Mouse (Mus musculus): ENCODE measurements at regions not wholly inside any gene's neighbourhood (a gene's known extent, or its start where the extent isn't known, plus 50 kb on each side); places are given as distances from the start of the nearest gene placed in this dataset.
A peak's percentile ranks its signal among the peaks of the same experiment; 100 is the strongest.

DNA sequence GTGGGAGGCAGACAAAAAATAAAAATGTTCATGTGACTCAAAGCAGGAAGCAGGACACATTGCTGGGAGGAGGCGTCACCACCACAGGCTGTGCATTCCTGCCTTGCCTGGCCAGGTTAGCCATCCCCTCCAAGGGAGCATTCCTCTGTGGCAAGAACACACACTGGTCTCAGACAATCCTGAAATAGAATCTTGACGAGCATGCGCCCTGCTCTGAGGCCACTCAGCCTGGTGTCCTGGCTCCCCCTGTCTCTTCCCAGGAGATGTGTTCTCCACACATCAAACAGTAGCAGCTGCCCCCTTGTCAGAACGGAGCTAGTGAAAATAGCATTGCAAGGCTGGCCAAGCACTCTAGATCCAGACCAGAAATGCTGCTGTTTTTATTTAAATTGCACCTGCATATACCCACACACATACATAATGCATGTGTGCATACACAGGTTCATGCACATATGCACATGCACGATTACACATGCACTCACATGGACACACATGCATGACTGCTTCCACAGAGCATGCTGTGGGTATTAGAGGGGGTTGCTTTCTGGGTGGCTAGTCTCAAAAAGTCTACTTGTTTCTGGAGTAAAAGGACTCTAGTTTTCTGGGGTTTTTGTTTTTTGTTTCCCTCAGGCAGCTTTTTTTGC is 105.8 kb downstream of the Tomm20 start:
- ATAC-seq (replicated peaks in 1 of 2; ENCODE audit: insufficient read depth in 1 of 2, low FRiP score in 2 of 2, low TSS enrichment in 1 of 2, low read depth in 1 of 2, poor library complexity in 2 of 2, severe bottlenecking in 2 of 2) = peak; percentile 20 to 24; a peak in 3 of 4 replicates

GRCm38 (mm10) chr8:126839039-126839711 is 106.5 kb downstream of the Tomm20 start:
- peak in 1 of 2 experiments; percentile 30; a peak in 2 of 4 replicates for ATAC-seq (replicated peaks in 1 of 2; ENCODE audit: insufficient read depth in 1 of 2, low FRiP score in 2 of 2, low TSS enrichment in 1 of 2, low read depth in 1 of 2, poor library complexity in 2 of 2, severe bottlenecking in 2 of 2)

DNA sequence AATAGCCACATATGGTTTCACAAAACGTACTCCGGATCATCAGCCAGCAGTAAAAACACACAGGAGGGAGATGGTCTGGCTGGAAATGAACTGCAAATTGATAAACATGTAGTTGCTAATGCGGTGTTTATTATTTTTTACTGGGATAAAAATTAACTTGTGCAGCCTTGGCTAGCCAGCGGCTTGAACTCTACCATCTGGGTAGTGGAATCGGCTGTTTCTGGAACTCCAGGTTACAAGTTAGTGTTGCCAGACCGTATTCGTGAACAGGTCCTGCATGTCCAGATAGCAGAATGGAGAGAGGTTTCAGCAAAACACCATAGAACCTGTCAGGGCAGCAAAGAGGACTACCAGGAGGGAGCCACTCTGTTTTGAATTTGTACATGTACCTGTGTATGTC is 107.4 kb downstream of the Tomm20 start:
- ATAC-seq (replicated peaks in 1 of 2; ENCODE audit: insufficient read depth in 1 of 2, low FRiP score in 2 of 2, low TSS enrichment in 1 of 2, low read depth in 1 of 2, poor library complexity in 2 of 2, severe bottlenecking in 2 of 2) = no peak

GRCm38 (mm10) chr8:126837318-126838025 is 108.2 kb downstream of the Tomm20 start:
- ATAC-seq (replicated peaks in 1 of 2; ENCODE audit: insufficient read depth in 1 of 2, low FRiP score in 2 of 2, low TSS enrichment in 1 of 2, low read depth in 1 of 2, poor library complexity in 2 of 2, severe bottlenecking in 2 of 2) = no peak; a peak in 1 of 4 replicates

GRCm38 (mm10) chr8:126835554-126835953 is 110.1 kb downstream of the Tomm20 start:
- ATAC-seq (replicated peaks in 1 of 2; ENCODE audit: insufficient read depth in 1 of 2, low FRiP score in 2 of 2, low TSS enrichment in 1 of 2, low read depth in 1 of 2, poor library complexity in 2 of 2, severe bottlenecking in 2 of 2) = no peak

GRCm38 (mm10) chr8:126833471-126834453 is 111.9 kb downstream of the Tomm20 start:
- 0 out of 4 replicates have a peak, but pooled peaks of 1 of the 2 experiments have one; percentile 0 for ATAC-seq (replicated peaks in 1 of 2; ENCODE audit: insufficient read depth in 1 of 2, low FRiP score in 2 of 2, low TSS enrichment in 1 of 2, low read depth in 1 of 2, poor library complexity in 2 of 2, severe bottlenecking in 2 of 2)

- peak in 1 of 2 experiments; percentile 3; a peak in 1 of 4 replicates for ATAC-seq (replicated peaks in 1 of 2; ENCODE audit: insufficient read depth in 1 of 2, low FRiP score in 2 of 2, low TSS enrichment in 1 of 2, low read depth in 1 of 2, poor library complexity in 2 of 2, severe bottlenecking in 2 of 2)
Observed at GRCm38 (mm10) chr8:126833006-126833405, 112.6 kb downstream of the Tomm20 start.

DNA sequence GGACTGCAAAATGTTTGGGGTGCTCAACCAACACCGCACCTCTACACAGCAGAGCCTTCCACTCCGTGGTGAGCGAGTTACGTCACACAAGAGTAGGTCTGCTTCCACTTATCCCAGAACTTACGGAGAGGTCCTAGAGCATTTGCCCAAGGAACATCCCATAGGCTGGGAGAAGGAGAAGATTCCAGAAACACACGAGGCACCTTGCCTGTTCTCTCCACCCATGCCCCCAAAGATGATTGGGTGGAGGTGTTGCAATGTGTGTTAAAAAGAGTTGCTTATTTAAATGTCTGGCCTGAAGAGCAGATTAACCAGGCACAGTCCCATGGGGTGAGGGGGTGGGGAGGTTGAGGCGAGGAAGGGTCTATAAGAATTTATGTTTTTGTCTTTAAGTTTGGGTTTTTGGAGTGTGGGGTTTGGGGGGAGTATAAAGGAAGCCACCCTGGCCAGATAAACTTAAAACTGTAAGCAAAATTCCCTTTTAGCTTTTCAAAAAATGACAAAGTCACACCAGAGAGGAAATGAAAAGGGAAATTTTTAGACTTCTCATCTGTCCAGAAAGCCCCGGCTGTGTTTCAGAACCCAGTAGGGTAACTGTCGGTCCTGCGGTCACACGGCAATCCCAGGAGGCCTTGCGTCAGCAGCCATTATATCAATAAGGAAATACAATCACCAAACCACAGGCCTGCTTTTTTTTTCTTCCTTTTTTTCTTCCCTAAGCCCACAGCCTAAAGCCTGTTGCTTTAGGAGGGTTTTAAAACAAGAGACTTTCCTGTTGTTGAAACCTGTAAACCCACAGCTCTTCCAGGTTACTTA is 113.3 kb downstream of the Tomm20 start:
- ATAC-seq (replicated peaks in 1 of 2; ENCODE audit: insufficient read depth in 1 of 2, low FRiP score in 2 of 2, low TSS enrichment in 1 of 2, low read depth in 1 of 2, poor library complexity in 2 of 2, severe bottlenecking in 2 of 2) = peak; percentile 85 to 87

- ATAC-seq (replicated peaks in 1 of 2; ENCODE audit: insufficient read depth in 1 of 2, low FRiP score in 2 of 2, low TSS enrichment in 1 of 2, low read depth in 1 of 2, poor library complexity in 2 of 2, severe bottlenecking in 2 of 2) = no peak
Observed at GRCm38 (mm10) chr8:126831312-126832162, 114.1 kb downstream of the Tomm20 start.

GRCm38 (mm10) chr8:126830242-126830530 is 115.5 kb downstream of the Tomm20 start:
- no peak for ATAC-seq (replicated peaks in 1 of 2; ENCODE audit: insufficient read depth in 1 of 2, low FRiP score in 2 of 2, low TSS enrichment in 1 of 2, low read depth in 1 of 2, poor library complexity in 2 of 2, severe bottlenecking in 2 of 2)

DNA sequence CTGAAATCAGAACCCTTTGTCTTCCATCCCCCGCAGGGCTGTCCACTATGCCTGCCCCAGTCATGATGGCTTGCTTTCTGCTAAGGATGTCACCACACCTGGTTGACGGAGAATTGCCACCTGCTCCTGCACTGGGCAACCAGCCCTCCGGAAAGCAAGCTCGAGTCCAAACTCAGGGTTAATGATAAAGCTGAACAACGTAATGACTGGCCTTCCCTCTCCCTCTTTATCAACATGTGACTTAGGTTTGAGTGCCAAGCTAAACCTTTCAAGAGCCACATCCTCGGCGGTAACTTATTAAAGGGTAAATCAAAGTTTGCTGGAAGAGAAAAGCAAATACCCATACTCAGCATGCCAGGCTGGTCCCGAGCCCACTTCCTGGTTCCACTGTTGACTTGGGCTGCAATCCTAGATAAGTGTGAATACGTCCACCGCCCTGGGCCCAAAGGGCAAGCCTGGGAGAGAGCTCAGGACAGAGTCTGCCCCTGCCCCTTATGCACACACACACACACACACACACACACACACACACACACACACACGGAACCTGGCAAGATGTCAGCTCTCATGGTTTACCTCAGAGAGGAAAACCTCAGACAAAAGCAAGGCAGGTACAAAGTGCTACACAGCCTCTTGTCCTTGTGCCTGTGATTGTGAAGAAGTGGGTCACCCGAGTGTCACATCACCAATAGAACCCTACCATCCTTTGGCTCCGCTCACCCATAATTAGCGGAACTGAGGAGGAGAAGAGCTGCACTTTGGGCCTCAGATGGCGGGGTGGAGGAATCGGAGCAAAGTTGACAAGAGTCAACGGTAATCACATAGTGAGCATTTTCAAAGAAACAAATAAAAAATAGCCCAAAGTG is 116.0 kb downstream of the Tomm20 start:
- ATAC-seq (replicated peaks in 1 of 2; ENCODE audit: insufficient read depth in 1 of 2, low FRiP score in 2 of 2, low TSS enrichment in 1 of 2, low read depth in 1 of 2, poor library complexity in 2 of 2, severe bottlenecking in 2 of 2) = no peak

GRCm38 (mm10) chr8:126827681-126828383 is 117.8 kb downstream of the Tomm20 start:
- ATAC-seq (replicated peaks in 1 of 2; ENCODE audit: insufficient read depth in 1 of 2, low FRiP score in 2 of 2, low TSS enrichment in 1 of 2, low read depth in 1 of 2, poor library complexity in 2 of 2, severe bottlenecking in 2 of 2) = peak; percentile 12 to 29; a peak in 1 of 4 replicates

- ATAC-seq (replicated peaks in 1 of 2; ENCODE audit: insufficient read depth in 1 of 2, low FRiP score in 2 of 2, low TSS enrichment in 1 of 2, low read depth in 1 of 2, poor library complexity in 2 of 2, severe bottlenecking in 2 of 2) = peak; percentile 33 to 36; a peak in 3 of 4 replicates
Observed at GRCm38 (mm10) chr8:126826328-126827285, 119.0 kb downstream of the Tomm20 start.

All from hematopoietic stem cell, adult 5-6 weeks (primary cell).